Mouse (Mus musculus): ENCODE data around the gene Ppip5k1. TPM values are rescaled to one million over a fixed set of nuclear protein-coding genes. Genes with fewer than 3 reads are reported as not detected.

Gene Ppip5k1
- total and polyA plus RNA-seq, 2 experiments from 2014 or later: 20.0 to 22.1 TPM

DNA sequence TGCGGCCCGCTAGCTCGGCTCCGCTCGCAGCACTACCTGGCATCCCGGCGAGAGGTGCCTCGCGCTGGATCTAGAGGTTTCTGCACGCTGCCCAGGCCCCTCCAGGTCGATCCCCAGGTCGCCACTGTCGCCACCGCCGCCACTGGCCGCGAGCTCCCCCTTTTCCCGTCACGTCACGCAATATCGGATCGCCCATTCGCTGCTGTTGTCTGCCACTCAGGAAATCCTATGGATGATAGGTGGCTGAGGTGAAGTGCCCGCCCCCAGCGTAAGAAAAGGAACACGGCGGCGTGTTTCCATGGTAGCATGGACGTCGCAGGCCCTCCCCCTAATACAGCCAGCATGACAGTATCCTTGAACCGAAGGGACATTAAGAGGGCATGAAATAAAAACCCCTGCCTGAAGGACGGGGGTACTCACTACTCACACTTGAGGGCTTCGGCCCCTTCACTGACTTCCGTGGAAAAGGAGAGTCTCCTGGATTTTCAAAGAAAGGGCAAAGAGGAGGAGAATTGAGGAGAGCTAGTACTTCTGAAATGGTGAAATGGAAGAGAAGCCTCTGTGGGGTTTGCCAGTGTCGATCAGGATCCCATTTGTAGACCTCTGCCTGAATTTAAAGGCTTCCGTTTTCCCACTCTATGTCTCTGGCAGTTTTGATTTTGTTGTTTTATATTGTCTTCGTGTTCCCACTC, 83.8 kb downstream of the Ppip5k1 start, which contains the start of gene Trp53bp1:
TSS of gene Trp53bp1 (minus strand) at position 172 of the 692 bp plus-strand sequence.
- Histone ChIP-seq H3K9me3 (ENCODE audit: low read length) (no peaks in the 10 kb centered on the region), H3K9ac (replicated peaks; ENCODE audit: low read length, poor library complexity, severe bottlenecking) (peak within 1 kb of the TSS; percentile 90), H3K4me1 (ENCODE audit: insufficient read depth, low read length) (peaks cover 18% of the 10 kb centered on the region), H3K4me3 (ENCODE audit: low read depth, low read length) (peak within 1 kb of the TSS; percentile 61), H3K4me2 (ENCODE audit: low read depth, low read length, poor library complexity, severe bottlenecking) (peak within 1 kb of the TSS; percentile 66), H3K36me3 (ENCODE audit: insufficient read depth, low read length) (peaks cover 9% of the 10 kb centered on the region), H3K27me3 (ENCODE audit: insufficient read depth, low read length) (no peaks in the 10 kb centered on the region), H3K27ac (ENCODE audit: low read depth, low read length) (peak within 1 kb of the TSS; percentile 92)
- DNase-seq (ENCODE audit: low spot score) (peak; percentile 97), ATAC-seq (ENCODE audit: low FRiP score) (peak; percentile 99)
- TF ChIP-seq CTCF (IDR thresholded peaks at IDR 0.05): 0 out of 2 replicates have a peak, but pooled peaks have one; percentile 1
- under 1% methylated on average over 37 of the region's 37 CpGs for WGBS

DNA sequence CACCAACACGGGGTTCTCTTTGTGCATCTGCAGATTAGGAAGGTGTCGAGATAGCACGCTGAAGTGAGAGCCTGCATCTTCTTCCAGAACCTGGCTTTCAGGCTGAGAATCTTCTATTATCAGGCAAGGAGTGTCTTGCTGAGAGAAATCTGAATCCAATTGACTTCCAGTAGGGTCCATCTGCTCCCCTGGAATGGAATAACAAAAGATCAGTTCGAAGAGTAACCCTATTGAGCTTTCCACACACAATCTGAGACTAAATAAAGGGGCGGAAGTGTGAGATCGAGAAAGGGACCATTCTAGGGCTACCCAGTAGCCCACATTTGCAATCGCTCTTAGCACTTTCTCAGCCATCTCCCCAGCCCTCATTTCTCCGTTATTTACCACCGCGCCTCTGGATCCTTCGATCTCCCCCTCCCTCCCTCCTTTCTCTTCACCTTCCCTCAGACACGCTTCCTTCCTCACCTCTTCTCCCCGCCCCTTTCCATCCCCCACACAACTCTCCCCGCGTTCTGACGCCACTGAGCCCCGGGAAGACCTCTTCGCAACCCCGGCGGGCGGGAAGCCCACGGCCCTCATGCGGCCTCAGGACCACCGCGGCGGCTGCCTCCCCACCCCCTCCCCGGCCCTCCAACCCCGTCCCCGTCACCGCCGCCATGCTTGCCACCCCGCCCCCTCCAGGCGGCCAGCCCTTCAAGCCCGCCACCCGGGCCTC, 84.5 kb downstream of the Ppip5k1 start:
- 1% methylated on average over 35 of the region's 35 CpGs for WGBS
- ATAC-seq (ENCODE audit: low FRiP score): peak; percentile 87

DNA sequence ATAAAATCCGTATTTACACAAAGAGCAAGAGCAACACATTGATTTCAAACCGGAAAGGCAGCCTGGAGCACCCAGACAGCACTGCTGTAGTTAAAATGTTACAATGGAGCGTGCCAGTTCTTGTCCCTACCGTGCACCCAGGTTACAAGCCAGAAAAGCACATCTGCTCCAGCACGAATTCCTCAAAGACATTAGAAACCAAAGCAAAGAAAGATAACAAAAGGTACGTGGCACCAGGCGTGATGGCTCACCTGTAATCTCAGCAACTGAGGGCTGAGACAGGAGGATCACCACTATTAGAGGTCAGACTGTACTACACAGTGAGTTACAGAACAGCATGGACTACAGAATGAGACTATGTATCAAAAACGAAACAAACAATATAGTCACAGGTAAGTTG, 86.8 kb downstream of the Ppip5k1 start:
- H3K9ac ChIP-seq (replicated peaks; ENCODE audit: low read length, poor library complexity, severe bottlenecking): no peak overlapping the region
- ATAC-seq (ENCODE audit: low FRiP score): no peak
- no peak overlapping the region for H3K4me2 ChIP-seq (ENCODE audit: low read depth, low read length, poor library complexity, severe bottlenecking)
- H3K4me1 ChIP-seq (ENCODE audit: insufficient read depth, low read length): peaks cover 18% of the 10 kb centered on the region
- H3K27ac ChIP-seq (ENCODE audit: low read depth, low read length): no peak overlapping the region
- no peak for TF ChIP-seq CTCF (IDR thresholded peaks at IDR 0.05)
- no peaks in the 10 kb centered on the region for H3K27me3 ChIP-seq (ENCODE audit: insufficient read depth, low read length)
- no peak overlapping the region for H3K4me3 ChIP-seq (ENCODE audit: low read depth, low read length)
- H3K9me3 ChIP-seq (ENCODE audit: low read length): no peaks in the 10 kb centered on the region
- no peak for DNase-seq (ENCODE audit: low spot score)
- WGBS: 72% methylated on average over 8 of the region's 8 CpGs
- H3K36me3 ChIP-seq (ENCODE audit: insufficient read depth, low read length): peaks cover 11% of the 10 kb centered on the region

More for the DNA sequence above, 84.5 kb downstream of the Ppip5k1 start:
- H3K9me3 ChIP-seq (ENCODE audit: low read length): no peaks in the 10 kb centered on the region
- peaks cover 9% of the 10 kb centered on the region for H3K36me3 ChIP-seq (ENCODE audit: insufficient read depth, low read length)
- H3K4me2 ChIP-seq (ENCODE audit: low read depth, low read length, poor library complexity, severe bottlenecking): peak overlapping the region; percentile 66
- peaks cover 18% of the 10 kb centered on the region for H3K4me1 ChIP-seq (ENCODE audit: insufficient read depth, low read length)
- no peak for TF ChIP-seq CTCF (IDR thresholded peaks at IDR 0.05)
- H3K9ac ChIP-seq (replicated peaks; ENCODE audit: low read length, poor library complexity, severe bottlenecking): peak overlapping the region; percentile 90
- peak overlapping the region; percentile 61 for H3K4me3 ChIP-seq (ENCODE audit: low read depth, low read length)
- H3K27me3 ChIP-seq (ENCODE audit: insufficient read depth, low read length): no peaks in the 10 kb centered on the region
- H3K27ac ChIP-seq (ENCODE audit: low read depth, low read length): peak overlapping the region; percentile 92
- peak; percentile 47 for DNase-seq (ENCODE audit: low spot score)

Other genes starting within 250 kb of the Ppip5k1 start
- gene Tgm7, start 245.6 kb downstream of the Ppip5k1 start, total RNA-seq (2014; rRNA removed): not detected in 2 replicates
- gene Tgm7, start 245.6 kb downstream of the Ppip5k1 start, polyA plus RNA-seq (2015; fragmentation: Nextera tagmentation; extraction: Ambion mirVana): not detected in 2 replicates
- gene Adal, start 215.0 kb downstream of the Ppip5k1 start, total RNA-seq (2014; rRNA removed): 17.1 and 21.7 TPM in 2 replicates
- 18.2 and 19.1 TPM in 2 replicates for gene Adal, start 215.0 kb downstream of the Ppip5k1 start, polyA plus RNA-seq (2015; fragmentation: Nextera tagmentation; extraction: Ambion mirVana)
- gene Lcmt2, start 214.7 kb downstream of the Ppip5k1 start, total RNA-seq (2014; rRNA removed): 10.0 and 11.2 TPM in 2 replicates
- 13.5 and 14.8 TPM in 2 replicates for gene Lcmt2, start 214.7 kb downstream of the Ppip5k1 start, polyA plus RNA-seq (2015; fragmentation: Nextera tagmentation; extraction: Ambion mirVana)
- gene Tubgcp4, start 184.7 kb downstream of the Ppip5k1 start, total RNA-seq (2014; rRNA removed): 35.8 and 38.2 TPM in 2 replicates
- 21.2 and 23.0 TPM in 2 replicates for gene Tubgcp4, start 184.7 kb downstream of the Ppip5k1 start, polyA plus RNA-seq (2015; fragmentation: Nextera tagmentation; extraction: Ambion mirVana)
- gene Zscan29, start 184.3 kb downstream of the Ppip5k1 start, total RNA-seq (2014; rRNA removed): 6.5 and 7.2 TPM in 2 replicates
- 4.5 and 4.8 TPM in 2 replicates for gene Zscan29, start 184.3 kb downstream of the Ppip5k1 start, polyA plus RNA-seq (2015; fragmentation: Nextera tagmentation; extraction: Ambion mirVana)
- 262 and 292 TPM in 2 replicates for gene Trp53bp1, start 84.0 kb downstream of the Ppip5k1 start, total RNA-seq (2014; rRNA removed)
- 90.3 and 93.3 TPM in 2 replicates for gene Trp53bp1, start 84.0 kb downstream of the Ppip5k1 start, polyA plus RNA-seq (2015; fragmentation: Nextera tagmentation; extraction: Ambion mirVana)
- gene Map1a, start 65.8 kb downstream of the Ppip5k1 start, total RNA-seq (2014; rRNA removed): 137 and 154 TPM in 2 replicates
- 48.1 and 49.4 TPM in 2 replicates for gene Map1a, start 65.8 kb downstream of the Ppip5k1 start, polyA plus RNA-seq (2015; fragmentation: Nextera tagmentation; extraction: Ambion mirVana)
- gene Ckmt1, start 2.3 kb upstream of the Ppip5k1 start, total RNA-seq (2014; rRNA removed): 105 and 147 TPM in 2 replicates
- gene Ckmt1, start 2.3 kb upstream of the Ppip5k1 start, polyA plus RNA-seq (2015; fragmentation: Nextera tagmentation; extraction: Ambion mirVana): 120 and 144 TPM in 2 replicates
- gene Strc, start 31.8 kb upstream of the Ppip5k1 start, total RNA-seq (2014; rRNA removed): not detected in 2 replicates
- gene Strc, start 31.8 kb upstream of the Ppip5k1 start, polyA plus RNA-seq (2015; fragmentation: Nextera tagmentation; extraction: Ambion mirVana): 0.02 TPM in 1 of 2 replicates, not detected in the other
- gene Pdia3, start 58.4 kb upstream of the Ppip5k1 start, total RNA-seq (2014; rRNA removed): 61.9 and 77.1 TPM in 2 replicates
- gene Pdia3, start 58.4 kb upstream of the Ppip5k1 start, polyA plus RNA-seq (2015; fragmentation: Nextera tagmentation; extraction: Ambion mirVana): 269 and 301 TPM in 2 replicates
- gene Catsper2, start 58.4 kb upstream of the Ppip5k1 start, total RNA-seq (2014; rRNA removed): 2.7 and 3.8 TPM in 2 replicates
- 2.6 and 3.0 TPM in 2 replicates for gene Catsper2, start 58.4 kb upstream of the Ppip5k1 start, polyA plus RNA-seq (2015; fragmentation: Nextera tagmentation; extraction: Ambion mirVana)
- 0.33 TPM in 1 of 2 replicates, not detected in the other for gene Ell3, start 88.9 kb upstream of the Ppip5k1 start, total RNA-seq (2014; rRNA removed)
- gene Ell3, start 88.9 kb upstream of the Ppip5k1 start, polyA plus RNA-seq (2015; fragmentation: Nextera tagmentation; extraction: Ambion mirVana): 1.6 and 2.6 TPM in 2 replicates
- 235 and 284 TPM in 2 replicates for gene Serf2, start 93.8 kb upstream of the Ppip5k1 start, total RNA-seq (2014; rRNA removed)
- gene Serf2, start 93.8 kb upstream of the Ppip5k1 start, polyA plus RNA-seq (2015; fragmentation: Nextera tagmentation; extraction: Ambion mirVana): 271 and 278 TPM in 2 replicates
- 12.3 and 17.6 TPM in 2 replicates for gene Hypk, start 97.9 kb upstream of the Ppip5k1 start, total RNA-seq (2014; rRNA removed)
- 109 and 115 TPM in 2 replicates for gene Hypk, start 97.9 kb upstream of the Ppip5k1 start, polyA plus RNA-seq (2015; fragmentation: Nextera tagmentation; extraction: Ambion mirVana)
- gene Serinc4, start 101.4 kb upstream of the Ppip5k1 start, total RNA-seq (2014; rRNA removed): 1.8 and 2.6 TPM in 2 replicates
- gene Serinc4, start 101.4 kb upstream of the Ppip5k1 start, polyA plus RNA-seq (2015; fragmentation: Nextera tagmentation; extraction: Ambion mirVana): 1.1 and 1.5 TPM in 2 replicates
- 22.6 and 30.4 TPM in 2 replicates for gene Mfap1b, start 118.7 kb upstream of the Ppip5k1 start, total RNA-seq (2014; rRNA removed)
- 56.2 and 57.4 TPM in 2 replicates for gene Mfap1b, start 118.7 kb upstream of the Ppip5k1 start, polyA plus RNA-seq (2015; fragmentation: Nextera tagmentation; extraction: Ambion mirVana)
- 13.9 and 14.2 TPM in 2 replicates for gene Mfap1a, start 151.3 kb upstream of the Ppip5k1 start, total RNA-seq (2014; rRNA removed)
- 20.8 and 20.9 TPM in 2 replicates for gene Mfap1a, start 151.3 kb upstream of the Ppip5k1 start, polyA plus RNA-seq (2015; fragmentation: Nextera tagmentation; extraction: Ambion mirVana)
- 4.8 TPM in 2 replicates for gene Wdr76, start 151.3 kb upstream of the Ppip5k1 start, total RNA-seq (2014; rRNA removed)
- gene Wdr76, start 151.3 kb upstream of the Ppip5k1 start, polyA plus RNA-seq (2015; fragmentation: Nextera tagmentation; extraction: Ambion mirVana): 1.8 and 2.1 TPM in 2 replicates

Data from midbrain, postnatal 0 days (tissue).